Mouse (Mus musculus): Measurements from ENCODE around the gene Sorbs1. TPM values are rescaled to one million over a fixed set of nuclear protein-coding genes. Genes with fewer than 3 reads are reported as not detected.

Gene Sorbs1
- total RNA-seq, 1 experiment, result 18.0 TPM

DNA sequence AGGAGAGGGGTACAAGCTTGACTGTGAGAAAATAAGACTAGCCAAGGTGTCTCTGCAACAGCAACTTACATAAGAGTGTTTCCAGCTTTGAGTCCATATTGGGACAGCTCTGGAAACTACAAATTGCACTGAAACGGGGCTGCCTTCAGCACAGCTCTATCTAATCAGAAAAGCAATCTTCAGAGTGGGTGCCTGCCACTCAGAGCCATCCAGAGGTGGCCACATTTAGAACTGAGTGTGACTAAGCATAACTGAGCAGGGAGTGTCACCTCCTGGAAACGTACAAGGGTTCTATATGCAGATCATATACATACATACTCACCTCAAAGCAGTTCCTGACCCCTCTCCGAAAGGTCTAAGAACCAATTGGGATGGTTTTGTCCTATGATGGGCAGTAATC is 71.2 kb downstream of the Sorbs1 start:
- DNase-seq (ENCODE audit: low read depth, low spot score), result no peak
- Histone ChIP-seq H3K9me3 (ENCODE audit: control insufficient read depth, insufficient read depth, low read depth, low read length) (no peaks in the 10 kb centered on the region), H3K27ac (ENCODE audit: insufficient read depth, low read depth, low read length, poor library complexity, severe bottlenecking) (no peak overlapping the region), H3K9ac (ENCODE audit: insufficient read depth, low read depth, low read length, poor library complexity, severe bottlenecking) (no peak overlapping the region), H3K4me1 (ENCODE audit: control insufficient read depth in 2 of 2, insufficient read depth in 2 of 2, low read length in 2 of 2, poor library complexity in 1 of 2) (no peaks in the 10 kb centered on the region), H3K4me3 (ENCODE audit: insufficient read depth in 1 of 2, low read depth in 1 of 2, low read length in 2 of 2, poor library complexity in 1 of 2, severe bottlenecking in 1 of 2) (no peak overlapping the region), H3K36me3 (ENCODE audit: control insufficient read depth, insufficient read depth, low read length, poor library complexity, severe bottlenecking) (no peaks in the 10 kb centered on the region)
- in situ Hi-C loops (cut with MboI; ENCODE audit: low sequenced_read_pairs in 2 of 2, unreplicated experiment in 2 of 2), result no loop called here
- TF ChIP-seq ZNF384 (IDR thresholded peaks at IDR 0.05; ENCODE audit: low read depth, low read length), result no peak
- no peak for TF ChIP-seq CHD2 (IDR thresholded peaks at IDR 0.05; ENCODE audit: low read depth, low read length)
- TF ChIP-seq ZC3H11A (IDR thresholded peaks at IDR 0.05; ENCODE audit: borderline replicate concordance, low read depth, low read length), result no peak

DNA sequence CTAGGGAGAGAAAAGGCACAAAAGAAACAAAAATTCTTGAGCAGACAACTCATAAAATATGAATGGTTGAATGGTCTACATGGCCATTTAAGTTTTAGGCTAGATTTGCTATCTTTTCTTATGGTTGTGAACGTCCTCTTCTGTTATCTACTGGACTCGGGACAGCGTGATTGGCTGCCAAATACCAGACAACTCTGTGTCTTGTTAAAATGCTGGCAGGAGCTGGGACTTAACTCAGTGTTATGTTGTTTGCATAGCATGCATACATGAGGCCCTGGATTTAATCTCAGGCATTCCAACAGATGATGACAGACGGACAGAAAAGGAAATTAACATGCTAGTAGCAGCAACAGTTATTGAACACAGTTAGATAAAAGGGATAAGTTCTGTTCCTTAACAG is 72.6 kb downstream of the Sorbs1 start:
- H3K36me3 ChIP-seq (ENCODE audit: control insufficient read depth, insufficient read depth, low read length, poor library complexity, severe bottlenecking), result no peaks in the 10 kb centered on the region
- no peaks in the 10 kb centered on the region for H3K9me3 ChIP-seq (ENCODE audit: control insufficient read depth, insufficient read depth, low read depth, low read length)
- no peak for DNase-seq (ENCODE audit: low read depth, low spot score)
- no peak overlapping the region for H3K27ac ChIP-seq (ENCODE audit: insufficient read depth, low read depth, low read length, poor library complexity, severe bottlenecking)
- TF ChIP-seq HCFC1 (IDR thresholded peaks at IDR 0.05; ENCODE audit: borderline replicate concordance, insufficient read depth, low read length), result no peak
- no peak for TF ChIP-seq ZC3H11A (IDR thresholded peaks at IDR 0.05; ENCODE audit: borderline replicate concordance, low read depth, low read length)
- TF ChIP-seq MAFK (IDR thresholded peaks at IDR 0.05; ENCODE audit: insufficient read depth, low read depth, low read length), result no peak
- TF ChIP-seq ZNF384 (IDR thresholded peaks at IDR 0.05; ENCODE audit: low read depth, low read length), result no peak
- TF ChIP-seq CHD2 (IDR thresholded peaks at IDR 0.05; ENCODE audit: low read depth, low read length), result no peak
- H3K4me3 ChIP-seq (ENCODE audit: insufficient read depth in 1 of 2, low read depth in 1 of 2, low read length in 2 of 2, poor library complexity in 1 of 2, severe bottlenecking in 1 of 2), result no peak overlapping the region
- in situ Hi-C loops (cut with MboI; ENCODE audit: low sequenced_read_pairs in 2 of 2, unreplicated experiment in 2 of 2), result no loop called here
- no peaks in the 10 kb centered on the region for H3K4me1 ChIP-seq (ENCODE audit: control insufficient read depth in 2 of 2, insufficient read depth in 2 of 2, low read length in 2 of 2, poor library complexity in 1 of 2)
- no peak overlapping the region for H3K9ac ChIP-seq (ENCODE audit: insufficient read depth, low read depth, low read length, poor library complexity, severe bottlenecking)

GRCm38 (mm10) chr19:40438907-40439306 is 74.7 kb downstream of the Sorbs1 start:
- in situ Hi-C loops (cut with MboI; ENCODE audit: low sequenced_read_pairs in 2 of 2, unreplicated experiment in 2 of 2), result no loop called here
- Histone ChIP-seq H3K9ac (ENCODE audit: insufficient read depth, low read depth, low read length, poor library complexity, severe bottlenecking) (no peak overlapping the region), H3K36me3 (ENCODE audit: control insufficient read depth, insufficient read depth, low read length, poor library complexity, severe bottlenecking) (no peaks in the 10 kb centered on the region), H3K9me3 (ENCODE audit: control insufficient read depth, insufficient read depth, low read depth, low read length) (no peaks in the 10 kb centered on the region), H3K4me3 (ENCODE audit: insufficient read depth in 1 of 2, low read depth in 1 of 2, low read length in 2 of 2, poor library complexity in 1 of 2, severe bottlenecking in 1 of 2) (no peak overlapping the region), H3K4me1 (ENCODE audit: control insufficient read depth in 2 of 2, insufficient read depth in 2 of 2, low read length in 2 of 2, poor library complexity in 1 of 2) (peaks cover 0 to 2% of the 10 kb centered on the region in 2 experiments; a peak in 1 of 4 replicates), H3K27ac (ENCODE audit: insufficient read depth, low read depth, low read length, poor library complexity, severe bottlenecking) (no peak overlapping the region)
- no peak for DNase-seq (ENCODE audit: low read depth, low spot score)
- no peak for TF ChIP-seq MAFK (IDR thresholded peaks at IDR 0.05; ENCODE audit: insufficient read depth, low read depth, low read length)
- TF ChIP-seq ZNF384 (IDR thresholded peaks at IDR 0.05; ENCODE audit: low read depth, low read length), result no peak
- TF ChIP-seq HCFC1 (IDR thresholded peaks at IDR 0.05; ENCODE audit: borderline replicate concordance, insufficient read depth, low read length), result no peak
- TF ChIP-seq CHD2 (IDR thresholded peaks at IDR 0.05; ENCODE audit: low read depth, low read length), result no peak
- TF ChIP-seq ZC3H11A (IDR thresholded peaks at IDR 0.05; ENCODE audit: borderline replicate concordance, low read depth, low read length), result no peak

GRCm38 (mm10) chr19:40437651-40438068 is 75.9 kb downstream of the Sorbs1 start:
- Histone ChIP-seq H3K9me3 (ENCODE audit: control insufficient read depth, insufficient read depth, low read depth, low read length) (no peaks in the 10 kb centered on the region), H3K9ac (ENCODE audit: insufficient read depth, low read depth, low read length, poor library complexity, severe bottlenecking) (no peak overlapping the region), H3K36me3 (ENCODE audit: control insufficient read depth, insufficient read depth, low read length, poor library complexity, severe bottlenecking) (no peaks in the 10 kb centered on the region), H3K4me1 (ENCODE audit: control insufficient read depth in 2 of 2, insufficient read depth in 2 of 2, low read length in 2 of 2, poor library complexity in 1 of 2) (peaks cover 0 to 2% of the 10 kb centered on the region in 2 experiments; a peak in 1 of 4 replicates), H3K27ac (ENCODE audit: insufficient read depth, low read depth, low read length, poor library complexity, severe bottlenecking) (no peak overlapping the region), H3K4me3 (ENCODE audit: insufficient read depth in 1 of 2, low read depth in 1 of 2, low read length in 2 of 2, poor library complexity in 1 of 2, severe bottlenecking in 1 of 2) (no peak overlapping the region)
- in situ Hi-C loops (cut with MboI; ENCODE audit: low sequenced_read_pairs in 2 of 2, unreplicated experiment in 2 of 2), result no loop called here
- no peak for DNase-seq (ENCODE audit: low read depth, low spot score)
- TF ChIP-seq ZC3H11A (IDR thresholded peaks at IDR 0.05; ENCODE audit: borderline replicate concordance, low read depth, low read length), result no peak
- TF ChIP-seq CHD2 (IDR thresholded peaks at IDR 0.05; ENCODE audit: low read depth, low read length), result no peak
- no peak for TF ChIP-seq HCFC1 (IDR thresholded peaks at IDR 0.05; ENCODE audit: borderline replicate concordance, insufficient read depth, low read length)
- TF ChIP-seq ZNF384 (IDR thresholded peaks at IDR 0.05; ENCODE audit: low read depth, low read length), result no peak
- no peak for TF ChIP-seq MAFK (IDR thresholded peaks at IDR 0.05; ENCODE audit: insufficient read depth, low read depth, low read length)

Data from ES-E14 (cell line).